In genomic region chr11:103100361-103100760, GRCm38 (mm10) we compare ENCODE assay signal across 13 mouse cellular contexts. TPM values are rescaled to one million over a fixed set of nuclear protein-coding genes. Genes with fewer than 3 reads are reported as not detected.
A peak's percentile ranks its signal among the peaks of the same experiment; 100 is the strongest.
DNase-seq lines count a peak whose midpoint lies in the region; ATAC-seq and TF ChIP-seq lines count a peak whose summit lies in the region.
"Had no signal": no experiment of that assay in that cellular context is flagged by ENCODE, and none has a peak within 500 bp of the region (broad histone marks: within the 10 kb centered on the region; RNA-seq: fewer than 3 reads in every experiment).

No protein-coding gene starts in this region.

- peak overlapping the region; percentile 93; the same call in 1 of the 2 replicates for H3K4me2 ChIP-seq in heart, embryonic 11.5 days
- H3K4me2 ChIP-seq in midbrain, embryonic 15.5 days = no peak overlapping the region

- intact Hi-C loops in left cerebral cortex, adult 2 months (cut with DNase I) = no loop called here

- H3K4me3 ChIP-seq in heart, embryonic 11.5 days (ENCODE audit: low read depth, low read length) = no peak overlapping the region
- H3K4me3 ChIP-seq in midbrain, embryonic 10.5 days = peak overlapping the region; percentile 60; the same call in 1 of the 2 replicates
- no peak overlapping the region for H3K4me3 ChIP-seq in midbrain, embryonic 15.5 days
- H3K4me3 ChIP-seq in left cerebral cortex, adult 2 months = no peak overlapping the region

- peaks cover 32% of the 10 kb centered on the region for H3K27me3 ChIP-seq in heart, embryonic 11.5 days (ENCODE audit: control insufficient read depth, insufficient read depth, low read length)
- H3K27me3 ChIP-seq in midbrain, embryonic 10.5 days (ENCODE audit: low read depth, poor library complexity, severe bottlenecking) = peaks cover 96% of the 10 kb centered on the region
- H3K27me3 ChIP-seq in midbrain, embryonic 15.5 days (replicated peaks) = peaks cover 32% of the 10 kb centered on the region
- H3K27me3 ChIP-seq in splenic B cell, adult 2 months (ENCODE audit: control insufficient read depth, insufficient read depth, low read length, poor library complexity, severe bottlenecking) = no peaks in the 10 kb centered on the region

- peak; percentile 46 for DNase-seq in cerebellum, adult 11-12 months
- DNase-seq in cerebellum, adult 11 months = no peak
- no peak for DNase-seq in heart, adult 18-20 months
- DNase-seq in midbrain, embryonic 10.5 days (ENCODE audit: low spot score) = no peak
- peak; percentile 54 for DNase-seq in splenic B cell, adult 2 months (ENCODE audit: low read depth, low spot score)
- DNase-seq in left cerebral cortex, adult 2 months (ENCODE audit: extremely low spot score in 1 of 2, low spot score in 2 of 2) = no peak
- DNase-seq: liver, embryonic 13.5 days; midbrain, embryonic 14.5 days; right cerebral cortex, postnatal 14 days; thymus, postnatal 14 days had no signal

- H3K4me1 ChIP-seq in heart, embryonic 11.5 days (ENCODE audit: control insufficient read depth, insufficient read depth, low read length) = peaks cover 42% of the 10 kb centered on the region
- H3K4me1 ChIP-seq in midbrain, embryonic 10.5 days = peaks cover 60% of the 10 kb centered on the region
- H3K4me1 ChIP-seq in midbrain, embryonic 15.5 days = peaks cover 22% of the 10 kb centered on the region

- no peak for ATAC-seq in heart, embryonic 11.5 days (replicated peaks; ENCODE audit: insufficient number of reproducible peaks, low FRiP score, low TSS enrichment)
- no peak for ATAC-seq in midbrain, embryonic 15.5 days (replicated peaks)
- ATAC-seq: forebrain, embryonic 14.5 days had no signal

- 66% methylated on average over 8 of the region's 8 CpGs for WGBS in heart, embryonic 11.5 days (ENCODE audit: insufficient replicate concordance)
- 73% methylated on average over 8 of the region's 8 CpGs for WGBS in midbrain, embryonic 10.5 days
- WGBS in midbrain, embryonic 15.5 days = 71% methylated on average over 8 of the region's 8 CpGs

- no peak for TF ChIP-seq CTCF in left cerebral cortex, adult 2 months (IDR thresholded peaks at IDR 0.05)

- no peaks in the 10 kb centered on the region for H3K36me3 ChIP-seq in heart, embryonic 11.5 days (ENCODE audit: control insufficient read depth, insufficient read depth, low read length)
- no peaks in the 10 kb centered on the region for H3K36me3 ChIP-seq in midbrain, embryonic 10.5 days
- no peaks in the 10 kb centered on the region for H3K36me3 ChIP-seq in midbrain, embryonic 15.5 days (replicated peaks)
- H3K36me3 ChIP-seq in splenic B cell, adult 2 months (ENCODE audit: control insufficient read depth, insufficient read depth, low read length, poor library complexity, severe bottlenecking) = no peaks in the 10 kb centered on the region

- H3K9me3 ChIP-seq in heart, embryonic 11.5 days (replicated peaks; ENCODE audit: control insufficient read depth, low read length) = no peaks in the 10 kb centered on the region
- no peaks in the 10 kb centered on the region for H3K9me3 ChIP-seq in midbrain, embryonic 10.5 days (replicated peaks)
- H3K9me3 ChIP-seq in midbrain, embryonic 15.5 days = no peaks in the 10 kb centered on the region
- H3K9me3 ChIP-seq: liver, embryonic 13.5 days had no signal

- no peak overlapping the region for H3K27ac ChIP-seq in heart, embryonic 11.5 days (ENCODE audit: low read depth, low read length)
- no peak overlapping the region for H3K27ac ChIP-seq in midbrain, embryonic 10.5 days (replicated peaks)
- H3K27ac ChIP-seq in midbrain, embryonic 15.5 days = no peak overlapping the region
- no peak overlapping the region for H3K27ac ChIP-seq in left cerebral cortex, adult 2 months
- H3K27ac ChIP-seq: liver, embryonic 13.5 days had no signal

- H3K9ac ChIP-seq in heart, embryonic 11.5 days (ENCODE audit: low read depth, low read length) = no peak overlapping the region
- no peak overlapping the region for H3K9ac ChIP-seq in midbrain, embryonic 15.5 days

RNA-seq across cellular contexts. Expression of gene Plcd3, which starts 1.1 kb away (rescaled TPM):
- 3.0 and 3.5 TPM in 2 replicates for polyA plus RNA-seq in heart, embryonic 11.5 days (2014; fragmentation: Nextera tagmentation; extraction: Ambion mirVana)
- total RNA-seq in heart, adult 18-20 months (2021) = 10 to 100 TPM; 11.0 to 14.5 TPM
- polyA plus RNA-seq in midbrain, embryonic 10.5 days (2016; fragmentation: Nextera tagmentation; extraction: Ambion mirVana) = 1.4 TPM in 2 replicates
- 3.0 and 3.8 TPM in 2 replicates for polyA plus RNA-seq in midbrain, embryonic 15.5 days (2015; fragmentation: Nextera tagmentation; extraction: Ambion mirVana)
- total RNA-seq in left cerebral cortex, adult 2 months (2021) = 10 to 100 TPM; 16.5 to 19.0 TPM

RNA-seq across cellular contexts. Expression of gene Acbd4, which starts 1.1 kb away (rescaled TPM):
- polyA plus RNA-seq in heart, embryonic 11.5 days (2014; fragmentation: Nextera tagmentation; extraction: Ambion mirVana) = 11.2 and 11.8 TPM in 2 replicates
- 10 to 100 TPM; 28.6 to 41.4 TPM for total RNA-seq in heart, adult 18-20 months (2021)
- 10.7 and 12.5 TPM in 2 replicates for polyA plus RNA-seq in midbrain, embryonic 10.5 days (2016; fragmentation: Nextera tagmentation; extraction: Ambion mirVana)
- 9.7 and 11.1 TPM in 2 replicates for polyA plus RNA-seq in midbrain, embryonic 15.5 days (2015; fragmentation: Nextera tagmentation; extraction: Ambion mirVana)
- total RNA-seq in left cerebral cortex, adult 2 months (2021) = 10 to 100 TPM; 72.3 to 88.2 TPM

RNA-seq across cellular contexts. Expression of gene Hexim1, which starts 15.7 kb away (rescaled TPM):
- polyA plus RNA-seq in heart, embryonic 11.5 days (2014; fragmentation: Nextera tagmentation; extraction: Ambion mirVana) = 4.2 and 4.4 TPM in 2 replicates
- total RNA-seq in heart, adult 18-20 months (2021) = 10 to 100 TPM; 20.0 to 21.5 TPM
- polyA plus RNA-seq in midbrain, embryonic 10.5 days (2016; fragmentation: Nextera tagmentation; extraction: Ambion mirVana) = 2.3 and 2.7 TPM in 2 replicates
- polyA plus RNA-seq in midbrain, embryonic 15.5 days (2015; fragmentation: Nextera tagmentation; extraction: Ambion mirVana) = 3.1 and 3.7 TPM in 2 replicates
- 10 to 100 TPM; 49.6 to 50.0 TPM for total RNA-seq in left cerebral cortex, adult 2 months (2021)

RNA-seq across cellular contexts. Expression of gene Hexim2, which starts 31.9 kb away (rescaled TPM):
- polyA plus RNA-seq in heart, embryonic 11.5 days (2014; fragmentation: Nextera tagmentation; extraction: Ambion mirVana) = 3.5 and 5.6 TPM in 2 replicates
- 1 to 10 TPM; 1.6 to 1.7 TPM for total RNA-seq in heart, adult 18-20 months (2021)
- 7.8 and 8.2 TPM in 2 replicates for polyA plus RNA-seq in midbrain, embryonic 10.5 days (2016; fragmentation: Nextera tagmentation; extraction: Ambion mirVana)
- 27.2 and 33.4 TPM in 2 replicates for polyA plus RNA-seq in midbrain, embryonic 15.5 days (2015; fragmentation: Nextera tagmentation; extraction: Ambion mirVana)
- total RNA-seq in left cerebral cortex, adult 2 months (2021) = 10 to 100 TPM; 14.0 to 14.1 TPM

Comparison
In these comparisons a context has a peak if more than half of its experiments do, and no peak if none do; other contexts are left out.
1. DNase-seq: peak in cerebellum, adult 11-12 months (single experiment) and splenic B cell, adult 2 months (single experiment); none in cerebellum, adult 11 months (single experiment), heart, adult 18-20 months (0 of 2), midbrain, embryonic 10.5 days (single experiment) and left cerebral cortex, adult 2 months (0 of 2).